Mouse (Mus musculus) lung, embryonic 16.5 days (tissue): ENCODE measurements at regions not wholly inside any gene's neighbourhood (a gene's known extent, or its start where the extent isn't known, plus 50 kb on each side); places are given as distances from the start of the nearest gene placed in this dataset.

Experiments
- ATAC-seq: fragments of 200-750 bp; cut with Nextera tagmentation; 2 replicates; pipeline ENCODE4 v1.8.0; 2017; ENCODE audit warnings: low read depth, mild to moderate bottlenecking, moderate library complexity
- H3K27ac ChIP-seq: fragments of 300-500 bp; sonication (generic); 2 replicates; pipeline ENCODE4 v1.5.1; 2014; ENCODE audit warnings: mild to moderate bottlenecking, control low read depth, low read length
- H3K27me3 ChIP-seq: fragments of 300-500 bp; sonication (generic); 2 replicates; pipeline ENCODE4 v1.6.1; 2014; ENCODE audit warnings: low read depth, low read length, mixed read lengths; ENCODE audit not compliant: control insufficient read depth, insufficient read depth
- H3K36me3 ChIP-seq: fragments of 300-500 bp; sonication (generic); 2 replicates; pipeline ENCODE4 v1.6.1; 2014; ENCODE audit warnings: low read length; ENCODE audit not compliant: control insufficient read depth, insufficient read depth
- H3K4me1 ChIP-seq: fragments of 300-500 bp; sonication (generic); replicated peaks from 2 replicates; pipeline ENCODE4 v1.6.1; 2014; ENCODE audit warnings: low read length, mixed read lengths; ENCODE audit not compliant: control insufficient read depth, insufficient read depth
- H3K4me2 ChIP-seq: fragments of 300-500 bp; sonication (generic); 2 replicates; pipeline ENCODE4 v1.6.1; 2014; ENCODE audit warnings: low read depth, low read length, control low read depth
- H3K4me3 ChIP-seq: fragments of 300-500 bp; sonication (generic); 2 replicates; pipeline ENCODE4 v1.5.1; 2014; ENCODE audit warnings: mild to moderate bottlenecking, low read length, control low read depth
- H3K9ac ChIP-seq: fragments of 300-500 bp; sonication (generic); 2 replicates; pipeline ENCODE4 v1.6.1; 2014; ENCODE audit warnings: low read length, control low read depth
- H3K9me3 ChIP-seq: fragments of 300-500 bp; sonication (generic); 2 replicates; pipeline ENCODE4 v1.6.1; 2016; ENCODE audit warnings: low read length; ENCODE audit not compliant: control insufficient read depth
- WGBS: fragments of 180-500 bp; shearing (Covaris S2); extraction: QIAGEN DNeasy Blood & Tissue Kit; methylation state at CpG from one replicate; pipeline ENCODE4 v1.1.7; 2014; 5-methylcytosine and 5-hydroxymethylcytosine counted together

GRCm38 (mm10) chr5:43055111-43055710, 177.8 kb upstream of the Cpeb2 start:
- WGBS = 58% methylated on average over 4 of the region's 4 CpGs
- no peaks in the 10 kb centered on the region for H3K27me3 ChIP-seq
- no peaks in the 10 kb centered on the region for H3K4me1 ChIP-seq
- no peaks in the 10 kb centered on the region for H3K9me3 ChIP-seq
- H3K4me2 ChIP-seq = no peak overlapping the region
- no peak overlapping the region for H3K9ac ChIP-seq
- no peaks in the 10 kb centered on the region for H3K36me3 ChIP-seq
- H3K4me3 ChIP-seq = no peak overlapping the region
- H3K27ac ChIP-seq = no peak overlapping the region
- no peak for ATAC-seq

GRCm38 (mm10) chr5:43056486-43056885, 176.5 kb upstream of the Cpeb2 start:
- no peak for ATAC-seq
- H3K4me3 ChIP-seq = no peak overlapping the region

GRCm38 (mm10) chr5:43061243-43061642, 171.7 kb upstream of the Cpeb2 start:
- WGBS = 67% methylated on average over 2 of the region's 2 CpGs
- no peak overlapping the region for H3K4me3 ChIP-seq
- no peak for ATAC-seq
- no peak overlapping the region for H3K27ac ChIP-seq
- H3K9ac ChIP-seq = no peak overlapping the region
- H3K4me2 ChIP-seq = no peak overlapping the region
- no peaks in the 10 kb centered on the region for H3K4me1 ChIP-seq
- no peaks in the 10 kb centered on the region for H3K27me3 ChIP-seq
- no peaks in the 10 kb centered on the region for H3K9me3 ChIP-seq
- no peaks in the 10 kb centered on the region for H3K36me3 ChIP-seq

More at GRCm38 (mm10) chr5:43056486-43056885, 176.5 kb upstream of the Cpeb2 start:
- no peaks in the 10 kb centered on the region for H3K36me3 ChIP-seq
- no peak overlapping the region for H3K9ac ChIP-seq
- H3K4me2 ChIP-seq = no peak overlapping the region
- no peaks in the 10 kb centered on the region for H3K4me1 ChIP-seq
- H3K27me3 ChIP-seq = no peaks in the 10 kb centered on the region
- no peaks in the 10 kb centered on the region for H3K9me3 ChIP-seq
- 81% methylated on average over 2 of the region's 2 CpGs for WGBS
- H3K27ac ChIP-seq = no peak overlapping the region

GRCm38 (mm10) chr5:43061797-43062391, 171.1 kb upstream of the Cpeb2 start:
- no peaks in the 10 kb centered on the region for H3K9me3 ChIP-seq

GRCm38 (mm10) chr5:43062499-43062898, 170.5 kb upstream of the Cpeb2 start:
- Histone ChIP-seq H3K9me3 (no peaks in the 10 kb centered on the region), H3K4me1 (no peaks in the 10 kb centered on the region), H3K4me2 (no peak overlapping the region), H3K9ac (no peak overlapping the region), H3K36me3 (no peaks in the 10 kb centered on the region), H3K27me3 (no peaks in the 10 kb centered on the region), H3K4me3 (no peak overlapping the region), H3K27ac (no peak overlapping the region)
- 63% methylated on average over 1 of the region's 1 CpGs for WGBS
- no peak for ATAC-seq

More at GRCm38 (mm10) chr5:43061797-43062391, 171.1 kb upstream of the Cpeb2 start:
- H3K4me3 ChIP-seq = no peak overlapping the region
- 52% methylated on average over 1 of the region's 1 CpGs for WGBS
- H3K36me3 ChIP-seq = no peaks in the 10 kb centered on the region
- H3K4me1 ChIP-seq = no peaks in the 10 kb centered on the region
- no peak overlapping the region for H3K4me2 ChIP-seq
- no peaks in the 10 kb centered on the region for H3K27me3 ChIP-seq
- no peak overlapping the region for H3K27ac ChIP-seq
- H3K9ac ChIP-seq = no peak overlapping the region
- no peak for ATAC-seq

- no peaks in the 10 kb centered on the region for H3K36me3 ChIP-seq
- ATAC-seq = no peak
- 76% methylated on average over 8 of the region's 8 CpGs for WGBS
- H3K9me3 ChIP-seq = no peaks in the 10 kb centered on the region
- no peak overlapping the region for H3K4me3 ChIP-seq
- H3K27me3 ChIP-seq = no peaks in the 10 kb centered on the region
- no peak overlapping the region for H3K9ac ChIP-seq
- H3K4me1 ChIP-seq = no peaks in the 10 kb centered on the region
- no peak overlapping the region for H3K27ac ChIP-seq
- H3K4me2 ChIP-seq = no peak overlapping the region
Measured at GRCm38 (mm10) chr5:43063386-43063785, 169.6 kb upstream of the Cpeb2 start.

- H3K36me3 ChIP-seq = no peaks in the 10 kb centered on the region
- H3K4me1 ChIP-seq = no peaks in the 10 kb centered on the region
- WGBS = 81% methylated on average over 3 of the region's 3 CpGs
- H3K9me3 ChIP-seq = no peaks in the 10 kb centered on the region
- no peak overlapping the region for H3K9ac ChIP-seq
- H3K27ac ChIP-seq = no peak overlapping the region
- no peak overlapping the region for H3K4me3 ChIP-seq
- H3K27me3 ChIP-seq = no peaks in the 10 kb centered on the region
- ATAC-seq = no peak
- H3K4me2 ChIP-seq = no peak overlapping the region
Measured at GRCm38 (mm10) chr5:43071541-43071940, 161.4 kb upstream of the Cpeb2 start.

- no peak overlapping the region for H3K4me2 ChIP-seq
- no peaks in the 10 kb centered on the region for H3K36me3 ChIP-seq
Measured at GRCm38 (mm10) chr5:43072340-43072739, 160.6 kb upstream of the Cpeb2 start.

GRCm38 (mm10) chr5:43074536-43074935, 158.4 kb upstream of the Cpeb2 start:
- Histone ChIP-seq H3K4me2 (no peak overlapping the region), H3K27me3 (no peaks in the 10 kb centered on the region), H3K36me3 (no peaks in the 10 kb centered on the region), H3K4me1 (no peaks in the 10 kb centered on the region), H3K27ac (no peak overlapping the region), H3K4me3 (no peak overlapping the region), H3K9ac (no peak overlapping the region), H3K9me3 (no peaks in the 10 kb centered on the region)
- no peak for ATAC-seq
- WGBS = 75% methylated on average over 3 of the region's 3 CpGs

More at GRCm38 (mm10) chr5:43072340-43072739, 160.6 kb upstream of the Cpeb2 start:
- no peak for ATAC-seq
- WGBS = 75% methylated on average over 2 of the region's 2 CpGs
- no peak overlapping the region for H3K27ac ChIP-seq
- no peak overlapping the region for H3K4me3 ChIP-seq
- no peaks in the 10 kb centered on the region for H3K27me3 ChIP-seq
- no peaks in the 10 kb centered on the region for H3K9me3 ChIP-seq
- H3K4me1 ChIP-seq = no peaks in the 10 kb centered on the region
- no peak overlapping the region for H3K9ac ChIP-seq
